In genomic region chr3:138743061-138743671, GRCm38 (mm10) we compare ENCODE assay signal across 8 mouse cellular contexts. TPM values are rescaled to one million over a fixed set of nuclear protein-coding genes. Genes with fewer than 3 reads are reported as not detected.
A peak's percentile ranks its signal among the peaks of the same experiment; 100 is the strongest.
DNase-seq lines count a peak whose midpoint lies in the region; ATAC-seq and TF ChIP-seq lines count a peak whose summit lies in the region.

No protein-coding gene starts in this region.

- peak; percentile 86 for DNase-seq in 416B (ENCODE audit: low read depth)
- peak; percentile 83 for DNase-seq in adrenal gland, postnatal 10 days
- peak; percentile 88 for DNase-seq in embryonic facial prominence, embryonic 10.5 days (ENCODE audit: low spot score)
- peak; percentile 84 for DNase-seq in heart, embryonic 10.5 days (ENCODE audit: low spot score)
- peak; percentile 70 for DNase-seq in kidney, adult 9 months
- DNase-seq in naive thymus-derived CD4-positive, alpha-beta T cell, adult 2 months (ENCODE audit: low read depth), result peak; percentile 68
- DNase-seq in stomach, postnatal 0 days (ENCODE audit: low spot score), result peak; percentile 54

- H3K4me1 ChIP-seq in embryonic facial prominence, embryonic 10.5 days, result peaks cover 31% of the 10 kb centered on the region
- peaks cover 29% of the 10 kb centered on the region for H3K4me1 ChIP-seq in heart, embryonic 10.5 days
- H3K4me1 ChIP-seq in liver, embryonic 12.5 days, result peaks cover 45% of the 10 kb centered on the region
- H3K4me1 ChIP-seq in stomach, postnatal 0 days (replicated peaks; ENCODE audit: control insufficient read depth, insufficient read depth), result 0 out of 2 replicates have a peak, but pooled peaks cover 3% of the 10 kb centered on the region

- WGBS in embryonic facial prominence, embryonic 10.5 days, result under 1% methylated on average over 33 of the region's 33 CpGs
- under 1% methylated on average over 33 of the region's 33 CpGs for whole genome bisulfite sequencing in heart, embryonic 10.5 days
- WGBS in liver, embryonic 12.5 days (ENCODE audit: insufficient replicate concordance), result under 1% methylated on average over 33 of the region's 33 CpGs
- under 1% methylated on average over 33 of the region's 33 CpGs for WGBS in stomach, postnatal 0 days

- peak overlapping the region; percentile 91 for H3K27ac ChIP-seq in embryonic facial prominence, embryonic 10.5 days (replicated peaks)
- H3K27ac ChIP-seq in heart, embryonic 10.5 days, result peak overlapping the region; percentile 90; the same call in 1 of the 2 replicates
- no peak overlapping the region for H3K27ac ChIP-seq in liver, embryonic 12.5 days
- peak overlapping the region; percentile 75 for H3K27ac ChIP-seq in stomach, postnatal 0 days (replicated peaks)

- H3K4me2 ChIP-seq in liver, embryonic 12.5 days, result peak overlapping the region; percentile 95
- H3K4me2 ChIP-seq in stomach, postnatal 0 days (replicated peaks; ENCODE audit: low read depth), result peak overlapping the region; percentile 93

- ATAC-seq in liver, embryonic 12.5 days, result peak; percentile 83
- ATAC-seq in stomach, postnatal 0 days (ENCODE audit: low FRiP score, low TSS enrichment), result peak; percentile 68

- H3K9ac ChIP-seq in liver, embryonic 12.5 days, result peak overlapping the region; percentile 73
- H3K9ac ChIP-seq in stomach, postnatal 0 days (ENCODE audit: low read length), result peak overlapping the region; percentile 69

- H3K27me3 ChIP-seq in embryonic facial prominence, embryonic 10.5 days (replicated peaks; ENCODE audit: low read depth, poor library complexity, severe bottlenecking), result peaks cover 26% of the 10 kb centered on the region
- H3K27me3 ChIP-seq in heart, embryonic 10.5 days (ENCODE audit: insufficient read depth, poor library complexity, severe bottlenecking), result peaks cover 16% of the 10 kb centered on the region
- peaks cover 45% of the 10 kb centered on the region for H3K27me3 ChIP-seq in liver, embryonic 12.5 days (replicated peaks)
- H3K27me3 ChIP-seq in stomach, postnatal 0 days (ENCODE audit: control insufficient read depth, insufficient read depth, low read length), result no peaks in the 10 kb centered on the region

- no peak for TF ChIP-seq EP300 in stomach, postnatal 0 days (optimal IDR thresholded peaks at IDR 0.05)

- TF ChIP-seq CTCF in stomach, postnatal 0 days (IDR thresholded peaks at IDR 0.05; ENCODE audit: low read depth), result no peak

- H3K36me3 ChIP-seq in embryonic facial prominence, embryonic 10.5 days (replicated peaks), result no peaks in the 10 kb centered on the region
- H3K36me3 ChIP-seq in heart, embryonic 10.5 days, result no peaks in the 10 kb centered on the region
- H3K36me3 ChIP-seq in liver, embryonic 12.5 days, result no peaks in the 10 kb centered on the region
- H3K36me3 ChIP-seq in stomach, postnatal 0 days (ENCODE audit: control insufficient read depth, insufficient read depth, low read length), result no peaks in the 10 kb centered on the region

- H3K4me3 ChIP-seq in embryonic facial prominence, embryonic 10.5 days, result peak overlapping the region; percentile 88
- H3K4me3 ChIP-seq in heart, embryonic 10.5 days, result peak overlapping the region; percentile 79
- peak overlapping the region; percentile 72 for H3K4me3 ChIP-seq in liver, embryonic 12.5 days
- H3K4me3 ChIP-seq in stomach, postnatal 0 days (ENCODE audit: low read depth, low read length), result peak overlapping the region; percentile 82

- no peaks in the 10 kb centered on the region for H3K9me3 ChIP-seq in embryonic facial prominence, embryonic 10.5 days
- H3K9me3 ChIP-seq in heart, embryonic 10.5 days, result no peaks in the 10 kb centered on the region
- H3K9me3 ChIP-seq in liver, embryonic 12.5 days (replicated peaks), result no peaks in the 10 kb centered on the region
- H3K9me3 ChIP-seq in stomach, postnatal 0 days (ENCODE audit: control insufficient read depth, low read length), result no peaks in the 10 kb centered on the region

RNA-seq across cellular contexts. Expression of gene Tspan5, which starts 1.2 kb away (rescaled TPM):
- total RNA-seq in adrenal gland, postnatal 10 days (2021), result 10 to 100 TPM; 30.0 to 30.8 TPM
- 20.9 and 22.0 TPM in 2 replicates for polyA plus RNA-seq in embryonic facial prominence, embryonic 10.5 days (2016; fragmentation: Nextera tagmentation; extraction: Ambion mirVana)
- polyA plus RNA-seq in heart, embryonic 10.5 days (2016; fragmentation: Nextera tagmentation; extraction: Ambion mirVana), result 13.6 and 15.0 TPM in 2 replicates
- polyA plus RNA-seq in liver, embryonic 12.5 days (2016; fragmentation: Nextera tagmentation; extraction: Ambion mirVana), result 7.1 TPM in 2 replicates
- 21.9 and 22.3 TPM in 2 replicates for polyA plus RNA-seq in stomach, postnatal 0 days (2015; fragmentation: Nextera tagmentation; extraction: Ambion mirVana)
